Mouse (Mus musculus) heart, embryonic 15.5 days (tissue): ENCODE measurements around the gene Tmem121. TPM values are rescaled to one million over a fixed set of nuclear protein-coding genes. Genes with fewer than 3 reads are reported as not detected.

Source experiments
- ATAC-seq: fragments of 200-750 bp; cut with Nextera tagmentation; replicated peaks from 2 replicates; pipeline ENCODE4 v1.8.0; 2017; ENCODE audit warnings: low read depth, moderate TSS enrichment; ENCODE audit not compliant: insufficient number of reproducible peaks, insufficient read depth, low FRiP score
- H3K27ac ChIP-seq: fragments of 300-500 bp; sonication (generic); 2 replicates; pipeline ENCODE4 v1.5.1; 2015; ENCODE audit warnings: mild to moderate bottlenecking, inconsistent platforms
- H3K27me3 ChIP-seq: fragments of 300-500 bp; sonication (generic); 2 replicates; pipeline ENCODE4 v1.6.1; 2015; ENCODE audit warnings: inconsistent platforms
- H3K36me3 ChIP-seq: fragments of 300-500 bp; sonication (generic); 2 replicates; pipeline ENCODE4 v1.6.1; 2015; ENCODE audit warnings: mild to moderate bottlenecking, inconsistent platforms
- H3K4me1 ChIP-seq: fragments of 300-500 bp; sonication (generic); replicated peaks from 2 replicates; pipeline ENCODE4 v1.6.1; 2015; ENCODE audit warnings: inconsistent platforms
- H3K4me2 ChIP-seq: fragments of 300-500 bp; sonication (generic); 2 replicates; pipeline ENCODE4 v1.6.1; 2015; ENCODE audit warnings: inconsistent platforms, mild to moderate bottlenecking, moderate library complexity
- H3K4me3 ChIP-seq: fragments of 300-500 bp; sonication (generic); 2 replicates; pipeline ENCODE4 v1.5.1; 2015; ENCODE audit warnings: mild to moderate bottlenecking, inconsistent platforms
- H3K9ac ChIP-seq: fragments of 300-500 bp; sonication (generic); 2 replicates; pipeline ENCODE4 v1.6.1; 2015; ENCODE audit warnings: mild to moderate bottlenecking, inconsistent platforms
- H3K9me3 ChIP-seq: fragments of 300-500 bp; sonication (generic); replicated peaks from 2 replicates; pipeline ENCODE4 v1.6.1; 2016; ENCODE audit warnings: inconsistent platforms
- WGBS: fragments of 180-500 bp; shearing (Covaris S2); methylation state at CpG from one replicate; pipeline ENCODE4 v1.1.7; 2015; ENCODE audit warnings: mixed read lengths; 5-methylcytosine and 5-hydroxymethylcytosine counted together
- polyA plus RNA-seq: library from polyadenylated mRNA; unstranded; fragments of >200 nt; fragmentation: Nextera tagmentation; extraction: Ambion mirVana; gene quantifications from 2 replicates; pipeline ENCODE4 v1.2.1, GENCODE M21; 2015

The Tmem121 gene
- polyA plus RNA-seq, 1 experiment from 2014 or later = 2.0 TPM

GRCm38 (mm10) chr12:113142021-113142975 is 43.4 kb upstream of the Tmem121 start:
- no peaks in the 10 kb centered on the region for H3K27me3 ChIP-seq
- peak overlapping the region; percentile 67 for H3K4me3 ChIP-seq
- peaks cover 27% of the 10 kb centered on the region for H3K36me3 ChIP-seq
- peaks cover 74% of the 10 kb centered on the region for H3K4me1 ChIP-seq
- peak overlapping the region; percentile 73 for H3K9ac ChIP-seq
- no peaks in the 10 kb centered on the region for H3K9me3 ChIP-seq
- 6% methylated on average over 15 of the region's 15 CpGs for WGBS
- H3K27ac ChIP-seq = peak overlapping the region; percentile 96
- peak; percentile 58 for ATAC-seq
- H3K4me2 ChIP-seq = peak overlapping the region; percentile 78

GRCm38 (mm10) chr12:113143164-113143563 is 42.6 kb upstream of the Tmem121 start:
- peak overlapping the region; percentile 67 for H3K4me3 ChIP-seq
- peak overlapping the region; percentile 78 for H3K4me2 ChIP-seq
- peak overlapping the region; percentile 73 for H3K9ac ChIP-seq
- no peaks in the 10 kb centered on the region for H3K27me3 ChIP-seq
- peaks cover 26% of the 10 kb centered on the region for H3K36me3 ChIP-seq
- no peak for ATAC-seq
- WGBS = 35% methylated on average over 7 of the region's 7 CpGs
- H3K4me1 ChIP-seq = peaks cover 76% of the 10 kb centered on the region
- no peaks in the 10 kb centered on the region for H3K9me3 ChIP-seq
- H3K27ac ChIP-seq = peak overlapping the region; percentile 96

GRCm38 (mm10) chr12:113144001-113144756 is 41.6 kb upstream of the Tmem121 start:
- H3K9me3 ChIP-seq = no peaks in the 10 kb centered on the region
- H3K4me3 ChIP-seq = peak overlapping the region; percentile 67
- H3K27ac ChIP-seq = peak overlapping the region; percentile 96
- peaks cover 76% of the 10 kb centered on the region for H3K4me1 ChIP-seq
- ATAC-seq = no peak
- 68% methylated on average over 20 of the region's 20 CpGs for WGBS
- H3K4me2 ChIP-seq = peak overlapping the region; percentile 78
- no peaks in the 10 kb centered on the region for H3K27me3 ChIP-seq
- peak overlapping the region; percentile 73 for H3K9ac ChIP-seq
- peaks cover 26% of the 10 kb centered on the region for H3K36me3 ChIP-seq

- no peaks in the 10 kb centered on the region for H3K27me3 ChIP-seq
- no peaks in the 10 kb centered on the region for H3K9me3 ChIP-seq
- H3K4me1 ChIP-seq = peaks cover 74% of the 10 kb centered on the region
- peak overlapping the region; percentile 73 for H3K9ac ChIP-seq
- peaks cover 26% of the 10 kb centered on the region for H3K36me3 ChIP-seq
- 87% methylated on average over 16 of the region's 16 CpGs for WGBS
- ATAC-seq = no peak
- peak overlapping the region; percentile 78 for H3K4me2 ChIP-seq
- peak overlapping the region; percentile 96 for H3K27ac ChIP-seq
- peak overlapping the region; percentile 67 for H3K4me3 ChIP-seq
These were observed 40.8 kb upstream of the Tmem121 start for GRCm38 (mm10) chr12:113144886-113145285.

- Histone ChIP-seq H3K36me3 (peaks cover 26% of the 10 kb centered on the region), H3K27ac (peak overlapping the region; percentile 96; the same call in 1 of the 2 replicates), H3K9me3 (no peaks in the 10 kb centered on the region), H3K9ac (no peak overlapping the region), H3K4me2 (peak overlapping the region; percentile 55; the same call in 1 of the 2 replicates), H3K27me3 (no peaks in the 10 kb centered on the region), H3K4me3 (no peak overlapping the region), H3K4me1 (peaks cover 79% of the 10 kb centered on the region)
- 81% methylated on average over 5 of the region's 5 CpGs for WGBS
- no peak for ATAC-seq
These were observed 40.1 kb upstream of the Tmem121 start for GRCm38 (mm10) chr12:113145591-113145990.

GRCm38 (mm10) chr12:113146112-113147057 is 39.3 kb upstream of the Tmem121 start, which contains the start of gene Crip1:
TSS of gene Crip1 (plus strand) at chr12:113146316.
- Histone ChIP-seq H3K4me2 (peak within 1 kb of the TSS; percentile 78), H3K27me3 (no peaks in the 10 kb centered on the region), H3K36me3 (peaks cover 26% of the 10 kb centered on the region), H3K9me3 (no peaks in the 10 kb centered on the region), H3K27ac (peak within 1 kb of the TSS; percentile 96), H3K4me3 (peak within 1 kb of the TSS; percentile 24), H3K4me1 (peaks cover 87% of the 10 kb centered on the region), H3K9ac (peak within 1 kb of the TSS; percentile 38)
- 11% methylated on average over 45 of the region's 45 CpGs for WGBS
- no peak for ATAC-seq

GRCm38 (mm10) chr12:113147481-113147880 is 38.2 kb upstream of the Tmem121 start:
- peaks cover 94% of the 10 kb centered on the region for H3K4me1 ChIP-seq
- H3K27ac ChIP-seq = peak overlapping the region; percentile 96
- H3K9ac ChIP-seq = no peak overlapping the region
- 66% methylated on average over 8 of the region's 8 CpGs for WGBS
- no peaks in the 10 kb centered on the region for H3K9me3 ChIP-seq
- H3K36me3 ChIP-seq = peaks cover 26% of the 10 kb centered on the region
- H3K27me3 ChIP-seq = no peaks in the 10 kb centered on the region
- H3K4me3 ChIP-seq = no peak overlapping the region
- no peak for ATAC-seq
- H3K4me2 ChIP-seq = no peak overlapping the region

- H3K27me3 ChIP-seq = no peaks in the 10 kb centered on the region
- H3K9me3 ChIP-seq = no peaks in the 10 kb centered on the region
- peaks cover 23% of the 10 kb centered on the region for H3K36me3 ChIP-seq
- H3K9ac ChIP-seq = no peak overlapping the region
- 42% methylated on average over 16 of the region's 16 CpGs for WGBS
- ATAC-seq = no peak
- H3K4me3 ChIP-seq = no peak overlapping the region
- H3K4me1 ChIP-seq = peaks cover 95% of the 10 kb centered on the region
- H3K4me2 ChIP-seq = no peak overlapping the region
- H3K27ac ChIP-seq = peak overlapping the region; percentile 96; the same call in 1 of the 2 replicates
These were observed 37.2 kb upstream of the Tmem121 start for GRCm38 (mm10) chr12:113148381-113149035.

GRCm38 (mm10) chr12:113149341-113149740 is 36.4 kb upstream of the Tmem121 start:
- Histone ChIP-seq H3K27ac (no peak overlapping the region), H3K4me3 (no peak overlapping the region), H3K9ac (no peak overlapping the region), H3K4me1 (peaks cover 87% of the 10 kb centered on the region), H3K27me3 (no peaks in the 10 kb centered on the region), H3K4me2 (no peak overlapping the region), H3K36me3 (peaks cover 15% of the 10 kb centered on the region), H3K9me3 (no peaks in the 10 kb centered on the region)
- ATAC-seq = no peak
- WGBS = 63% methylated on average over 4 of the region's 4 CpGs

GRCm38 (mm10) chr12:113149896-113150295 is 35.8 kb upstream of the Tmem121 start:
- H3K4me3 ChIP-seq = no peak overlapping the region
- no peak for ATAC-seq
- peaks cover 9% of the 10 kb centered on the region for H3K36me3 ChIP-seq
- H3K9ac ChIP-seq = no peak overlapping the region
- WGBS = 67% methylated on average over 3 of the region's 3 CpGs
- no peak overlapping the region for H3K4me2 ChIP-seq
- no peaks in the 10 kb centered on the region for H3K27me3 ChIP-seq
- H3K27ac ChIP-seq = no peak overlapping the region
- H3K4me1 ChIP-seq = peaks cover 87% of the 10 kb centered on the region
- no peaks in the 10 kb centered on the region for H3K9me3 ChIP-seq
